Mouse (Mus musculus) CH12.LX (cell line): ENCODE results near the gene Zc3h7b.

Experiments
- CTCF ChIP-seq, 2 experiments: IDR thresholded peaks in 1 of 2; conservative IDR thresholded peaks in 1 of 2; 2 replicates each; pipeline ENCODE4 v1.5.1; 2011 to 2012; ENCODE audit warnings: low read depth in 2 of 2, low read length in 2 of 2, improper control_type of control experiment in 1 of 2, inconsistent platforms in 1 of 2, mild to moderate bottlenecking in 1 of 2, moderate library complexity in 1 of 2
- USF2 ChIP-seq: conservative IDR thresholded peaks from 2 replicates; pipeline ENCODE4 v1.6.1; 2011; ENCODE audit warnings: low read depth, low read length, improper control_type of control experiment

GRCm38 (mm10) chr15:81810671-81811598 lies 66.1 kb downstream of the Zc3h7b start:
- TF ChIP-seq CTCF (conservative IDR thresholded peaks at IDR 0.05 in 1 of 2, IDR thresholded peaks at IDR 0.05 in 1 of 2; ENCODE audit: low read depth in 2 of 2, low read length in 2 of 2) (no peak), USF2 (peak; percentile 87)
